Mouse (Mus musculus) megakaryocyte, embryonic 14.5 days (primary cell): ENCODE data around the gene Alg11.

Experiments
- FLI1 ChIP-seq: IDR thresholded peaks from 2 replicates; pipeline ENCODE4 v1.6.1; 2012; ENCODE audit warnings: low read length, inconsistent platforms, mixed read lengths
- GATA1 ChIP-seq: IDR thresholded peaks from 3 replicates; pipeline ENCODE4 v1.6.1; 2012; ENCODE audit warnings: mixed read lengths, low read length, inconsistent platforms, borderline replicate concordance

DNA sequence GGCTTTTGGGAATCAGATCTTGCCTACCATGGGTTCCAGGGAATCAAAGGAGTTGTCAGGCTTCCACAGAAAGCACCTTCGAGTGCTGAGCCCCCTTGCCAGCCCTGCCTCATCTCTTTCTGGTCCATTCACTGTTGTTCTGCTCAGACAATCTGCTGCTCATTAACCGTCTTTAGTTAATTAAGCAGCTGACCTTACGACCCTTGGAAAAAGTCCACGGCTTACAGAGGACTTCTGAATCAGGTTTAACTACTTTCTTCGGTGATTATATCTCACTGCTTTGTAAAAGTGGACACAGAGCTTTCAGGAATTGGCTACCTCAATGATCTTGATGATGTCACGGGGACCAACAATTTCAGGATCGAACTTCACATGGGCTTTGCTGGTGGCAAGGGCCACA lies 42.8 kb upstream of the Alg11 start:
- TF ChIP-seq FLI1, result no peak
- TF ChIP-seq GATA1, result no peak
